Mouse (Mus musculus): ENCODE measurements around the gene Sgsm1.

GRCm38 (mm10) chr5:113271207-113271811 is 39.3 kb downstream of the Sgsm1 start:
- TF ChIP-seq CTCF (IDR thresholded peaks at IDR 0.05; ENCODE audit: low read depth) = no peak
- no peak for TF ChIP-seq EP300 (IDR thresholded peaks at IDR 0.05; ENCODE audit: low read depth)
